Mouse (Mus musculus) liver, postnatal 0 days (tissue): ENCODE data around the gene Gm33543. TPM values are rescaled to one million over a fixed set of nuclear protein-coding genes. Genes with fewer than 3 reads are reported as not detected.
A peak's percentile ranks its signal among the peaks of the same experiment; 100 is the strongest.

Experiments
- ATAC-seq: fragments of 200-750 bp; cut with Nextera tagmentation; 2 replicates; pipeline ENCODE4 v1.8.0; 2017; ENCODE audit warnings: mild to moderate bottlenecking, moderate library complexity
- DNase-seq: peaks from one replicate; pipeline ENCODE4 v3.0.0-alpha.2; 2016
- H3K27ac ChIP-seq: fragments of 300-500 bp; sonication (generic); 2 replicates; pipeline ENCODE4 v1.5.1; 2014; ENCODE audit warnings: antibody characterized with exemption, moderate library complexity, mild to moderate bottlenecking, low read depth
- H3K27me3 ChIP-seq: fragments of 300-500 bp; sonication (generic); 2 replicates; pipeline ENCODE4 v1.6.1; 2014; ENCODE audit warnings: low read length, control low read depth, mixed read lengths; ENCODE audit not compliant: insufficient read depth
- H3K36me3 ChIP-seq: fragments of 300-500 bp; sonication (generic); replicated peaks from 2 replicates; pipeline ENCODE4 v1.6.1; 2014; ENCODE audit warnings: mild to moderate bottlenecking, control low read depth, low read length, moderate library complexity, mixed read lengths; ENCODE audit not compliant: insufficient read depth
- H3K4me1 ChIP-seq: fragments of 300-500 bp; sonication (generic); 2 replicates; pipeline ENCODE4 v1.6.1; 2014; ENCODE audit warnings: antibody characterized with exemption, mild to moderate bottlenecking, control low read depth; ENCODE audit not compliant: insufficient read depth
- H3K4me2 ChIP-seq: fragments of 300-500 bp; sonication (generic); 2 replicates; pipeline ENCODE4 v1.6.1; 2014; ENCODE audit warnings: low read depth, mild to moderate bottlenecking, low read length, moderate library complexity, mixed read lengths
- H3K4me3 ChIP-seq: fragments of 300-500 bp; sonication (generic); 2 replicates; pipeline ENCODE4 v1.5.1; 2014; ENCODE audit warnings: low read depth, low read length
- H3K9ac ChIP-seq: fragments of 300-500 bp; sonication (generic); replicated peaks from 2 replicates; pipeline ENCODE4 v1.6.1; 2014; ENCODE audit warnings: mild to moderate bottlenecking, moderate library complexity
- H3K9me3 ChIP-seq: fragments of 300-500 bp; sonication (generic); 2 replicates; pipeline ENCODE4 v1.6.1; 2016; ENCODE audit warnings: mild to moderate bottlenecking, control low read depth, low read length, mixed read lengths
- CTCF ChIP-seq: sonication (generic); IDR thresholded peaks from 2 replicates; pipeline ENCODE4 v1.5.1; 2016; ENCODE audit warnings: antibody characterized with exemption, low read depth
- EP300 ChIP-seq: IDR thresholded peaks from 2 replicates; pipeline ENCODE4 v1.6.1; 2016; ENCODE audit warnings: antibody characterized with exemption, low read depth, mild to moderate bottlenecking
- WGBS: fragments of 180-500 bp; shearing (Covaris S2); extraction: QIAGEN DNeasy Blood & Tissue Kit; methylation state at CpG from one replicate; pipeline ENCODE4 v1.1.7; 2014; ENCODE audit not compliant: insufficient replicate concordance; 5-methylcytosine and 5-hydroxymethylcytosine counted together
- polyA plus RNA-seq: library from polyadenylated mRNA; unstranded; fragments of >200 nt; fragmentation: Nextera tagmentation; extraction: Ambion mirVana; gene quantifications from 2 replicates; pipeline ENCODE4 v1.2.1, GENCODE M21; 2015

Gene Gm33543
- polyA plus RNA-seq, 1 experiment from 2014 or later: 1.2 TPM

DNA sequence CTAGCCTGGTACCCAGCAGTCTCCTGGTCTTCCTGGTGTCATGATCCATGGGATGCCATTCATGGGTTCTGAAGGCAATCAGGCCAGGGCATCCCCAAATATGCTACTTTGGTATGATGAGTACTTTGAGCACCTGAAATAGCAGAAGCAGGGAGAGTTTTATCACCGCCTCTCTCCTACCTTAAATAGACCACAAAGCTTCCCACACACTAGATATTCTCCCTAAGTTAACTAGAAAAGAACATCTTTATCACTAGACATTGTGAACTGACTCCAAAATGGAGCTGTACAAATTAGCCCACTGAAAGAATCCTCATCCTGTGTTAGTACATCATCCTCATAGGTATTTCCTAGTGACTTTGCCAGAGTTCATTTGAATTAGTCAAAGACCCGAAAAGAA lies 55.6 kb downstream of the Gm33543 start:
- no peak for ATAC-seq
- TF ChIP-seq CTCF: no peak
- no peak for TF ChIP-seq EP300

DNA sequence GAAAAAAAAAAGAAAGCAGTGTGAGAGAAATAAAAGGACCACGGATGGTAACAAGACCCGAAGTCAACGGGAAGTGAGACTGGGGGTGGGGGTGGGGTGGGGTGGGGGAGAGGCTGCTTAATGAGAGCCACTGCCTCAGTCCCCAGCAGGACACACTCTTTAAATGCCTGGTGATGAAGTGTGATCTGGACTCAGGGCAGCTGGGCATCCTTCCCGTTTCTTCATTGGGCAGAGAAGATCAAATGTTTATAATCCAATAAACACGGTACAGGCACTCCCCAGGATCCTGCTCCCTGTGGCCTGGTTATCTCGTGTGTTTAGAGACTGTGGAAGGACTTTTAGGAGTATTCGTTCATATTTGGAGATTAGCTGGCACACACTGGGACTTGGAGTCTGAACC lies 57.9 kb downstream of the Gm33543 start:
- Histone ChIP-seq H3K4me1 (peaks cover 9% of the 10 kb centered on the region; the same call in 1 of the 2 replicates), H3K9me3 (no peaks in the 10 kb centered on the region), H3K4me2 (no peak overlapping the region), H3K27me3 (no peaks in the 10 kb centered on the region), H3K4me3 (no peak overlapping the region), H3K27ac (no peak overlapping the region), H3K36me3 (no peaks in the 10 kb centered on the region), H3K9ac (no peak overlapping the region)
- DNase-seq (no peak), ATAC-seq (no peak)
- 55% methylated on average over 7 of the region's 7 CpGs for WGBS
- TF ChIP-seq EP300 (no peak), CTCF (no peak)

More for the DNA sequence above, 55.6 kb downstream of the Gm33543 start:
- H3K4me3 ChIP-seq: no peak overlapping the region
- H3K9me3 ChIP-seq: no peaks in the 10 kb centered on the region
- no peak overlapping the region for H3K9ac ChIP-seq
- no peak overlapping the region for H3K27ac ChIP-seq
- no peak for DNase-seq
- H3K4me1 ChIP-seq: no peaks in the 10 kb centered on the region
- H3K27me3 ChIP-seq: no peaks in the 10 kb centered on the region
- H3K4me2 ChIP-seq: no peak overlapping the region
- 67% methylated on average over 2 of the region's 2 CpGs for WGBS
- H3K36me3 ChIP-seq: no peaks in the 10 kb centered on the region

DNA sequence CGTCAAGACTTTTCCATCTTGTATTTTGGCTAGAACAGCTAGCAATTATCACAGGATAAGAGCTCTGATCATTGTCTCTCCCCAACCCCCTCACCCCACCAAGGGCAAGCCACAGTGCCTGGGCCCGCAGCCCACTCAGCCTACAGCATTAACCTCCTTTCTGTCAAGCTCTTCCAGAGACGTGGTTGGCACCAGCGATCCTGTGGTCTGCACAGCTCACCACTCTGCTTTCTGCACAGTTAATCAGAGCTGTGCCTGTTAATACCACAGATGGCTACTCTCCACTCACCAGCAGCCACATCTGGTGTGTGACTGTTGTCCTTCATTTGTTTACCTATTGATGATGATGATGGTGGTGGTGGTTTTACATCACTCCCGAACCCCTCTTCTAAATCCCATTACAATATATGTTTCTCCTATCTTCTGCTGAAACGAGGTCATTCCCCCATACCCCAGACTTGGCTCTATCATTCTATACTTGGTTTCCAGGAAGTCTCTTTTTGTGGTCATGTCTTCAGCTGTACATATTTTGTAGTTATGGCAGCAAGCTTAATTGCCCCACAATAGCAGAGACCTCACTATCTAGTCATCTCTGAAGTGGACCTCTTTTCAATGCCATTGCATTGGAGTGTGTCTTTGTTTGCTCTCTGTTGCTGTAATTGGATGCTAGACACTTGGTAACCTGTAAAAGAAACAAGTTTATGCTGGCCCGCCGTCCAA lies 61.7 kb downstream of the Gm33543 start:
- 61% methylated on average over 8 of the region's 8 CpGs for WGBS
- Histone ChIP-seq H3K4me3 (no peak overlapping the region), H3K27ac (peak overlapping the region; percentile 91)

DNA sequence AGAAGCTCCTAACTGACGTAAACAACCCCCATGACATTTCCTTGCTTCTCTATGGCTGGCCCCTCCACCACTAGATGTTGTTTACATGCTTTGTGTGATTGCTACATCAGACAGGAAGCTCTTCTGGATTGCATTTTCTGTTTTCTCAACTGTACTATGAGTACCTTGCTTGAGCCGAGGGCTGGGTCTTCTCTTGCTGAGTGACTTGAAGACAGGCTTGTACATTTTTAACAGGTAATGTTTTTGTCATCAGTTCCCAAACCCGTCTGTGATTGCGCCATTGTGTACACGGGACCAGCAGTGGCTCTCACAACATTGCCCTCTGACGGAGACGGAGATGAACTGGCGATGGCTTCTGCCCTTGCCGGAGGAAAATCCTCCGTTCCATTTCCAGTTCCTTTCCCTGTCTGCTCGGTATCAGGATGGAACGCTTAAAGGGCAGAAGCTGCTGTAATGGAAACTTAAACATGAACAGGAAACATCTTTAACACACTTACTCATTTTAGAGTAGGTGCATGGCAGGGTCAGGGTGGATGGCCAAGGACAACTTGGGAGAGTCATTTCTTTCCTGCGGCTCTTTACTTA lies 62.8 kb downstream of the Gm33543 start:
- Histone ChIP-seq H3K4me1 (peaks cover 31% of the 10 kb centered on the region), H3K4me3 (peak overlapping the region; percentile 4; the same call in 1 of the 2 replicates), H3K27ac (peak overlapping the region; percentile 91), H3K27me3 (no peaks in the 10 kb centered on the region), H3K9ac (0 out of 2 replicates have a peak overlapping the region, but pooled peaks have one; percentile 32), H3K36me3 (no peaks in the 10 kb centered on the region), H3K9me3 (no peaks in the 10 kb centered on the region), H3K4me2 (peak overlapping the region; percentile 54)
- DNase-seq (peak; percentile 73), ATAC-seq (peak; percentile 79)
- TF ChIP-seq CTCF: peak; percentile 70
- no peak; the same call in 1 of the 2 replicates for TF ChIP-seq EP300
- WGBS: 50% methylated on average over 13 of the region's 13 CpGs

More for the DNA sequence above, 61.7 kb downstream of the Gm33543 start:
- Histone ChIP-seq H3K9me3 (no peaks in the 10 kb centered on the region), H3K9ac (no peak overlapping the region), H3K4me2 (no peak overlapping the region), H3K4me1 (peaks cover 31% of the 10 kb centered on the region), H3K27me3 (no peaks in the 10 kb centered on the region), H3K36me3 (no peaks in the 10 kb centered on the region)
- TF ChIP-seq CTCF (no peak), EP300 (no peak)
- no peak for ATAC-seq
- DNase-seq: no peak

DNA sequence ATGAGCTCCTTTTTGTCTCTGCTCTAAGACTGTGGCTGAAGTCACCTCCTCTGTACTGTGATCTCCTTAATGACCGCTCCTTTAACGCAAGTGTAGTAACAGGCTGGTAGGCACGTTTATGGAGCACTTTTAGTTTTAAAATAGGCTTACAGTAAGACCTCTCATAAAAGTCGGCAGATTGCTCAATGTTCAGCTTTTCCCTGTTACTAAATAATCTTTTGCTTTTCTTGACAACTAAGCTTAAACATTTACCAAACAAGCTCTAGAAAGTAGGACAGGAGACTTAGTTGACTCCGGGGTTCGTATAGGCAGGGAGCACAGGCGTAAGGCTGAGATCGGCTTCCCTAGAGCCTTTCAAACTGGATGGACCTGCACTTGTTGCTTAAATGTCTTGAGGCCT lies 64.1 kb downstream of the Gm33543 start:
- Histone ChIP-seq H3K27me3 (no peaks in the 10 kb centered on the region), H3K4me3 (no peak overlapping the region), H3K4me1 (peaks cover 31% of the 10 kb centered on the region), H3K36me3 (no peaks in the 10 kb centered on the region), H3K9ac (peak overlapping the region; percentile 22; the same call in 1 of the 2 replicates), H3K9me3 (no peaks in the 10 kb centered on the region), H3K4me2 (peak overlapping the region; percentile 54), H3K27ac (peak overlapping the region; percentile 91)
- DNase-seq (no peak), ATAC-seq (peak; percentile 24; the same call in 1 of the 2 replicates)
- 58% methylated on average over 8 of the region's 8 CpGs for WGBS
- TF ChIP-seq CTCF (no peak), EP300 (no peak)

DNA sequence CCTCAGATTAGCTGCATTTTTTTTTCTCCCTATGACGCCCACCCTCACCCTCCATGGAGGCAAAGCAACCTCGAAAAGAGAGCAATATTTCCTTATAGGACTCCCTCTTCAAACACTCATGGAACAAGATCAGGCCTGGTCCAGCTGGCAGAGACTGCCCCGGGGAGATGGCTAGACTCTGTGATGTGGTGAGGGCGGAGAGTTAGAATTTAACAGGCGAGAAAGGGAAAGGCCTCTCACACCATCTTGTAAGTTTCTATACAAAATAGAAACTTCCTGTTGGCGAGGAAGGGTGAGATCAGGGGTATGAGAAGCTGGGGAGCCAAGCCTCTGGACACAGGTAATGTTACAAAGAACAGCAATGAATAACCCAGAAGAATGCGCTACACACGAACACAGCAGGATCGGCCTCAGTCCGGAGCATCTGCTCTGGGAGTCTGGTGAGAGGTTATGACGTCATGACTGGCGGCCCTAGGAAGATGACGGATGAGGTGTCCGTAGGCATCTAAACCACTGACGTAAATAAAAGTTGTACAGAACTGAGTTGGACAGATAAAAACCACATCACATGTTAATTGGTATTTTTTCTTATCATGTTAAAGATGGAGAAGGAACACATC lies 64.9 kb downstream of the Gm33543 start:
- Histone ChIP-seq H3K4me2 (no peak overlapping the region), H3K4me3 (no peak overlapping the region), H3K27me3 (no peaks in the 10 kb centered on the region), H3K4me1 (peaks cover 36% of the 10 kb centered on the region), H3K9ac (no peak overlapping the region; the same call in 1 of the 2 replicates), H3K36me3 (no peaks in the 10 kb centered on the region), H3K27ac (peak overlapping the region; percentile 91), H3K9me3 (no peaks in the 10 kb centered on the region)
- 81% methylated on average over 15 of the region's 15 CpGs for WGBS
- no peak for ATAC-seq
- no peak for TF ChIP-seq EP300
- no peak for TF ChIP-seq CTCF
- no peak for DNase-seq
